Mouse (Mus musculus) liver, postnatal 0 days (tissue): ENCODE data around the gene Smg6. TPM values are rescaled to one million over a fixed set of nuclear protein-coding genes. Genes with fewer than 3 reads are reported as not detected.
A peak's percentile ranks its signal among the peaks of the same experiment; 100 is the strongest.

Experiments used
- ATAC-seq: fragments of 200-750 bp; cut with Nextera tagmentation; 2 replicates; pipeline ENCODE4 v1.8.0; 2017; ENCODE audit warnings: mild to moderate bottlenecking, moderate library complexity
- DNase-seq: peaks from one replicate; pipeline ENCODE4 v3.0.0-alpha.2; 2016
- H3K27ac ChIP-seq: fragments of 300-500 bp; sonication (generic); 2 replicates; pipeline ENCODE4 v1.5.1; 2014; ENCODE audit warnings: antibody characterized with exemption, moderate library complexity, mild to moderate bottlenecking, low read depth
- H3K27me3 ChIP-seq: fragments of 300-500 bp; sonication (generic); 2 replicates; pipeline ENCODE4 v1.6.1; 2014; ENCODE audit warnings: low read length, control low read depth, mixed read lengths; ENCODE audit not compliant: insufficient read depth
- H3K36me3 ChIP-seq: fragments of 300-500 bp; sonication (generic); replicated peaks from 2 replicates; pipeline ENCODE4 v1.6.1; 2014; ENCODE audit warnings: mild to moderate bottlenecking, control low read depth, low read length, moderate library complexity, mixed read lengths; ENCODE audit not compliant: insufficient read depth
- H3K4me1 ChIP-seq: fragments of 300-500 bp; sonication (generic); 2 replicates; pipeline ENCODE4 v1.6.1; 2014; ENCODE audit warnings: antibody characterized with exemption, mild to moderate bottlenecking, control low read depth; ENCODE audit not compliant: insufficient read depth
- H3K4me2 ChIP-seq: fragments of 300-500 bp; sonication (generic); 2 replicates; pipeline ENCODE4 v1.6.1; 2014; ENCODE audit warnings: low read depth, mild to moderate bottlenecking, low read length, moderate library complexity, mixed read lengths
- H3K4me3 ChIP-seq: fragments of 300-500 bp; sonication (generic); 2 replicates; pipeline ENCODE4 v1.5.1; 2014; ENCODE audit warnings: low read depth, low read length
- H3K9ac ChIP-seq: fragments of 300-500 bp; sonication (generic); replicated peaks from 2 replicates; pipeline ENCODE4 v1.6.1; 2014; ENCODE audit warnings: mild to moderate bottlenecking, moderate library complexity
- H3K9me3 ChIP-seq: fragments of 300-500 bp; sonication (generic); 2 replicates; pipeline ENCODE4 v1.6.1; 2016; ENCODE audit warnings: mild to moderate bottlenecking, control low read depth, low read length, mixed read lengths
- CTCF ChIP-seq: sonication (generic); IDR thresholded peaks from 2 replicates; pipeline ENCODE4 v1.5.1; 2016; ENCODE audit warnings: antibody characterized with exemption, low read depth
- EP300 ChIP-seq: IDR thresholded peaks from 2 replicates; pipeline ENCODE4 v1.6.1; 2016; ENCODE audit warnings: antibody characterized with exemption, low read depth, mild to moderate bottlenecking
- WGBS: fragments of 180-500 bp; shearing (Covaris S2); extraction: QIAGEN DNeasy Blood & Tissue Kit; methylation state at CpG from one replicate; pipeline ENCODE4 v1.1.7; 2014; ENCODE audit not compliant: insufficient replicate concordance; 5-methylcytosine and 5-hydroxymethylcytosine counted together
- polyA plus RNA-seq: library from polyadenylated mRNA; unstranded; fragments of >200 nt; fragmentation: Nextera tagmentation; extraction: Ambion mirVana; gene quantifications from 2 replicates; pipeline ENCODE4 v1.2.1, GENCODE M21; 2015

The Smg6 gene
- polyA plus RNA-seq, 1 experiment from 2014 or later: 4.7 TPM

DNA sequence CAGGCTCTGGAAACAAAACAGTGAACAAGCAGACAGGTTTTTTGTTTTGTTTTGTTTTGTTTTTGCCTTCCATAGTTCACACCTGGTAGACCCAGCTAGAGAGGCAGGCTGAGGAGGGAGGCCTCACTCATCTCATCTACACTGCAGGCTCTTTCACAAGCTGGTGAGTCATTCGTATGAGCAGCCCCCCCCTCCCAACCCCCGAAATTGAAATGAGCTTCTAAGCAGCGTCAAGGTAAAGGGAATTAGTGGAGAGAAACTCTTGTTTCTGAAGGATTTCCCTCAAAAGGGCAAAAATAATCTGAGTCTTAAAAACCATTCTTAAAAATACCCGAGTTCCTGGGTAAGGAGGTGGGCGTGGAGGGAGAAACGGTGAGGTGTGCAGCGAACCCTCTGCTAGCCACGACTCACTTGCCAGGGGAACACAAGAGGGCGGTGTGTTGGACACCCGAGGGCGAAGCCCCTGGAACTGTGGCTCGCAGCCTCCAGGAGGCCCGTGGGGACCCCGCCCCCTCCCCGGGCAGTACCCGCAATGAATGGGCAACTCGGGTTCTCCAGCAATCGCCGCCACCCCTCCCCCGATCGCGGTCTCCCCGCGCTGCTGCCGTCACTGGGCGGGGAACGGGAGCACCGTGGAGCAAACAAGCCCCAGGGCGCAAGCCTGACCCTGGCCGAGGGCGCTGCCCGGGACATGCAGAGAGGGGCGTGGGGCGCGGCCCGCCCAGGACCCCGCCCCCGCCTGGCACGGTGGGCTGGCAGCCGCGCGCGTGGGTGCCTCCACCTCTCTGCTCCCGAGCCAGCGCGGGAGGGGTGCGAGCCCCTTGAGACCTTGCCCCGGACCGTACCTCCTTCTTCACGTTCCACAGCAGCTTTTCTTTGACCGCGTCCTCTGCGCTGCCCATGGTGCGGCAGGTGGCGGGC is 29.4 kb upstream of the Smg6 start:
- peaks cover 13% of the 10 kb centered on the region; the same call in 1 of the 2 replicates for H3K36me3 ChIP-seq
- TF ChIP-seq EP300 (no peak), CTCF (peak; percentile 41)
- H3K27ac ChIP-seq: peak overlapping the region; percentile 77
- 1% methylated on average over 47 of the region's 55 CpGs for WGBS
- H3K27me3 ChIP-seq: no peaks in the 10 kb centered on the region
- H3K4me2 ChIP-seq: peak overlapping the region; percentile 100
- H3K4me3 ChIP-seq: peak overlapping the region; percentile 97
- ATAC-seq (peak; percentile 72), DNase-seq (peak; percentile 78)
- H3K9me3 ChIP-seq: no peaks in the 10 kb centered on the region
- H3K4me1 ChIP-seq: peaks cover 5% of the 10 kb centered on the region; the same call in 1 of the 2 replicates
- peak overlapping the region; percentile 89 for H3K9ac ChIP-seq

DNA sequence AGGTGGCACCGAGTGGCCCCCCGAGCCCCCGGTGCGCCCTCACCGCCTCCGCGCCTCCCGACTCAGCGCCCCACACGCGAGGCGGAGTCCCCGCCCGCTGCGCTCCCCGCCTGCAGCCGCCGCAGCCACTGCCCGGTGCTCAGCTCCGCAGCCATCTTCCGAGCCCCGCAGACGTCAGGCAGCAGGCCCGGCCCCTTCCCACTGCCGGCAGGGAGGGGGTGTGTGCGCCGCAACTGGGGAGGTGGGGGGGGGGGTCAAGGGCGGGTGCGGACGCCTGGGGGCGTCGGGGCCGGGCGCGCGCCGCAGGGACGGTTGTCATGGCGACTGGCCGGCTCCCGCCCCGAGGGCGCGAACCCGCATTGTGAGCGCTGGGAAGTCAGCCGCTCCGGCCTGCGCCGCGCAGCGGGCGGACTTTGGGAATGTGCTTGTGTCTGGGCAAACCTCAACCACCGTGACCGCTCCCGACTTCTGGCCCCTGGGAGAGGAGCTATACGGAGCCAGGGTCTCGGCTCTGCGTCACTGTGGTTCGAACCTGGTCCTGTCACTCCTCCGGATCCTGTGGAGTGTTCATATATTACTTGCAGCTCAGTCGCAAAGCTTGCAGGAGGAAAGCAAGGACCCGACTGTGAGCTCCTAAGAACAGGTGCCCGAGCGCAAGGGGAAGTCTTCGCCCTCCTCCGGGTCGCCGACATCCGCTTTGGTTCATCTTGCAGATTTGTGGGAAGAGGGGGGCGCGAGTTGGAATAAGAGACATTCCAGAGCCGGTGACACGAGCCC is 28.5 kb upstream of the Smg6 start, which contains the start of gene Sgsm2:
TSS of gene Sgsm2 (minus strand) at position 160 of the 777 bp plus-strand sequence.
- peak within 1 kb of the TSS; percentile 77 for H3K27ac ChIP-seq
- H3K4me1 ChIP-seq: peaks cover 5% of the 10 kb centered on the region; the same call in 1 of the 2 replicates
- H3K36me3 ChIP-seq: peaks cover 21% of the 10 kb centered on the region
- peak within 1 kb of the TSS; percentile 100 for H3K4me2 ChIP-seq
- H3K9me3 ChIP-seq: no peaks in the 10 kb centered on the region
- 2% methylated on average over 68 of the region's 74 CpGs for WGBS
- ATAC-seq (peak; percentile 57), DNase-seq (peak; percentile 75)
- H3K9ac ChIP-seq: peak within 1 kb of the TSS; percentile 89
- H3K4me3 ChIP-seq: peak within 1 kb of the TSS; percentile 97
- H3K27me3 ChIP-seq: no peaks in the 10 kb centered on the region
- TF ChIP-seq EP300: no peak
- no peak for TF ChIP-seq CTCF

DNA sequence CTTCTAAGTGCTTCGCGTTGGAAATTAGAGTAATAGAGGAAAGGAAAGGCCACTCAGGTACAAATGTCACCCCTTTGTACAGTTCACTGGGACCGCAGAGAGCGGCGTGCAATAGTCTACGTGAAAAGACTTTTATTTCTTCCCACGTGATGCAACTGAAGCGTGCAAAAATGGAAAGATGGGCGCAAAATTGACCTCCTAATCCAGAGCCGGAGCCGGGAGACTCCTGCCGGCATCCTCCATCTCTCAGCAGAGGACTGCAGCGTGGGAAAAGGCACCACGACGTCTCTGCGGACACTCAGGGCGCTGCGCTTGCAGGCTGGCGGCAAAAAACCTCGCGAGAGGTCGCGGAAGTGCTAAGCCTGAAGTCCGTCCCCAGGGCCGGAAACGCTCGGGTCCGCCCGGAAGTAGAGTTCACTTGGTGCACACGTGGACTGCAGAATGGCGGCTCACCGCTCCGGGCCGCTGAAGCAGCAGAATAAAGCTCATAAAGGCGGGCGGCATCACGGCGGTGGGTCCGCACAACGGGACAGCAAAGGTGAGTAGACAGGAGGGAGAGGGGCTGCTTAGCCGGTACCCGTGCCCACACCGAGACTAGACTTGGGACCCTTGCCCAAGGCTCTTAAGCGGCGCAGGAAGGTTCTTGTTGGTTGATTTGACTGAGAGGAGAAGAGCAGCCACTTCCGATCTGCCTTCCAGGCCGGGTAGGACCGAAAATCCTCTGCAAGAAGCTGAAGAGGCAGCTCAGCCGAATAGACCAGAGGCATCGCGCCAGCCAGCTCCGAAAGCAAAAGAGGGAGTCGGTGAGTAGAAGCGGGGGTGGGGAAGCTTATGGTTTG is 27.7 kb upstream of the Smg6 start, which contains the start of gene Tsr1:
TSS of gene Tsr1 (plus strand) at position 394 of the 839 bp plus-strand sequence.
- no peaks in the 10 kb centered on the region for H3K9me3 ChIP-seq
- peak within 1 kb of the TSS; percentile 100 for H3K4me2 ChIP-seq
- peaks cover 5% of the 10 kb centered on the region; the same call in 1 of the 2 replicates for H3K4me1 ChIP-seq
- peak; percentile 91 for DNase-seq
- TF ChIP-seq CTCF (0 out of 2 replicates have a peak, but pooled peaks have one; percentile 10), EP300 (no peak; the same call in 1 of the 2 replicates)
- H3K4me3 ChIP-seq: peak within 1 kb of the TSS; percentile 97
- peak within 1 kb of the TSS; percentile 89 for H3K9ac ChIP-seq
- no peaks in the 10 kb centered on the region for H3K27me3 ChIP-seq
- H3K36me3 ChIP-seq: peaks cover 28% of the 10 kb centered on the region
- peak within 1 kb of the TSS; percentile 77 for H3K27ac ChIP-seq
- WGBS: under 1% methylated on average over 54 of the region's 54 CpGs
- ATAC-seq: peak; percentile 85

DNA sequence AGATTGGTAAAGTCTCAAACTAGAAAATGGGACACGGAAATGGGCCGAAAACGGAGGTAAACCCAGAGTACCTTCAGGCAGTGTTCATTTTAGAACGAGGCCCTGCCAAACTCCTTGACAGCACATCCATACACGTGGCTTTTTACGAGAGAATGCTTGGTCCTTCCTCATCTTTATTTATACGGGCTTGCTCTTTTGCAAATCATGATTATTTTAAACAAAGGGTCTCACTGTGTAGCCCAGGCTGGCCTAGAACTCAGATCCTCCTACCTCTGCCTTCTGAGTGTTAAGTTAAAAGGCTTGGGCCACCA is 27.2 kb upstream of the Smg6 start:
- H3K27ac ChIP-seq: peak overlapping the region; percentile 77
- no peaks in the 10 kb centered on the region for H3K27me3 ChIP-seq
- TF ChIP-seq EP300 (no peak), CTCF (no peak)
- peak overlapping the region; percentile 89 for H3K9ac ChIP-seq
- H3K4me1 ChIP-seq: peaks cover 5% of the 10 kb centered on the region; the same call in 1 of the 2 replicates
- DNase-seq: no peak
- ATAC-seq: no peak
- H3K36me3 ChIP-seq: peaks cover 33% of the 10 kb centered on the region
- no peaks in the 10 kb centered on the region for H3K9me3 ChIP-seq
- peak overlapping the region; percentile 100 for H3K4me2 ChIP-seq
- 0% methylated on average over 7 of the region's 7 CpGs for WGBS
- H3K4me3 ChIP-seq: peak overlapping the region; percentile 97

DNA sequence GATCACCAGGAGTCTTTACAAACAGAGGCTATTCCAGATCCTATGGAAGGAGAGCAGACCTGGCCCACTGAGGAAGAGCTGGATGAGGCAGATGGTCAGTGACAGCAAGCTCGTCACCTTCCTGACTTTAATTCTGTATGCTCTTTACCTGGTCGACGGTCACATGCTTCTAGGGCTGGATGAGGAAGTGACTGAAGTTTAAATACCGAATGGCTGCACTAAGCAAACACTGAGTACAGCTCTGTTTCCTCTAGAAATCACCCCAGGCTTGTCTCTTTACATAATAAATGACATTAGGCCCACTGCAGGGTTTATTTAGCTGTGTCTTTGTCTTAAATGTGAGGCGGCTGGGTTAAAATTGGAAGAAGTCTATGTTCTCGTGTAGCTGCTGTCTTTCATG is 24.1 kb upstream of the Smg6 start:
- Histone ChIP-seq H3K4me3 (no peak overlapping the region), H3K36me3 (peaks cover 63% of the 10 kb centered on the region), H3K9ac (no peak overlapping the region), H3K4me1 (peaks cover 5% of the 10 kb centered on the region; the same call in 1 of the 2 replicates), H3K4me2 (no peak overlapping the region), H3K27me3 (no peaks in the 10 kb centered on the region), H3K9me3 (no peaks in the 10 kb centered on the region), H3K27ac (no peak overlapping the region)
- TF ChIP-seq EP300 (no peak), CTCF (no peak)
- DNase-seq (no peak), ATAC-seq (no peak)
- WGBS: 69% methylated on average over 6 of the region's 6 CpGs
